Mouse (Mus musculus) layer of hippocampus, adult 2 months (tissue): ENCODE measurements around the gene Gnaz. TPM values are rescaled to one million over a fixed set of nuclear protein-coding genes. Genes with fewer than 3 reads are reported as not detected.
A peak's percentile ranks its signal among the peaks of the same experiment; 100 is the strongest.

ENCODE experiments used
- DNase-seq, 2 experiments: peaks; one replicate each; pipeline ENCODE4 v3.0.0; 2022; ENCODE audit warnings: low spot score in 2 of 2
- H3K27ac ChIP-seq: fragments of 200-600 bp; 2 replicates; pipeline ENCODE4 v1.8.1; 2022
- H3K4me3 ChIP-seq: fragments of 200-600 bp; 2 replicates; pipeline ENCODE4 v1.8.1; 2022; ENCODE audit warnings: mild to moderate bottlenecking
- CTCF ChIP-seq: fragments of 200-600 bp; conservative IDR thresholded peaks from 2 replicates; pipeline ENCODE4 v1.8.1; 2022; ENCODE audit warnings: antibody characterized with exemption, mild to moderate bottlenecking, moderate library complexity
- total RNA-seq, 2 experiments: library from RNA; stranded (reverse); gene quantifications; 2 replicates each; pipeline ENCODE4 v1.2.3; 2021

Gnaz gene
- total RNA-seq, 2 experiments from 2014 or later = 96.7 to 106 TPM

- DNase-seq = no peak
- no peak overlapping the region for H3K4me3 ChIP-seq
These were observed 33.3 kb upstream of the Gnaz start for GRCm38 (mm10) chr10:74933548-74934190.

GRCm38 (mm10) chr10:74934521-74934920 lies 32.5 kb upstream of the Gnaz start:
- no peak for TF ChIP-seq CTCF
- no peak overlapping the region for H3K27ac ChIP-seq
- H3K4me3 ChIP-seq = no peak overlapping the region
- DNase-seq = no peak

More at GRCm38 (mm10) chr10:74933548-74934190, 33.3 kb upstream of the Gnaz start:
- H3K27ac ChIP-seq = no peak overlapping the region
- TF ChIP-seq CTCF = peak; percentile 24

- H3K4me3 ChIP-seq = no peak overlapping the region
- peak; percentile 69 for TF ChIP-seq CTCF
- no peak overlapping the region for H3K27ac ChIP-seq
- DNase-seq = peak in 1 of 2 experiments; percentile 57
These were observed 32.0 kb upstream of the Gnaz start for GRCm38 (mm10) chr10:74935016-74935415.

GRCm38 (mm10) chr10:74937003-74937790 lies 29.8 kb upstream of the Gnaz start:
- Histone ChIP-seq H3K27ac (no peak overlapping the region), H3K4me3 (no peak overlapping the region)
- peak; percentile 86 for TF ChIP-seq CTCF
- DNase-seq = no peak

- no peak overlapping the region for H3K4me3 ChIP-seq
- H3K27ac ChIP-seq = no peak overlapping the region
- no peak for DNase-seq
- TF ChIP-seq CTCF = peak; percentile 52
These were observed 28.6 kb upstream of the Gnaz start for GRCm38 (mm10) chr10:74938410-74938809.

- no peak for DNase-seq
- Histone ChIP-seq H3K4me3 (no peak overlapping the region), H3K27ac (no peak overlapping the region)
- peak; percentile 62 for TF ChIP-seq CTCF
These were observed 27.7 kb upstream of the Gnaz start for GRCm38 (mm10) chr10:74939300-74939699.

GRCm38 (mm10) chr10:74940795-74941194 lies 26.2 kb upstream of the Gnaz start:
- Histone ChIP-seq H3K27ac (no peak overlapping the region), H3K4me3 (no peak overlapping the region)
- no peak for DNase-seq
- peak; percentile 16; the same call in 1 of the 2 replicates for TF ChIP-seq CTCF

- peak in 1 of 2 experiments; percentile 47 for DNase-seq
- Histone ChIP-seq H3K4me3 (no peak overlapping the region), H3K27ac (peak overlapping the region; percentile 54)
- no peak for TF ChIP-seq CTCF
These were observed 14.0 kb upstream of the Gnaz start for GRCm38 (mm10) chr10:74952830-74953443.

GRCm38 (mm10) chr10:74964380-74964779 lies 2.6 kb upstream of the Gnaz start:
- Histone ChIP-seq H3K4me3 (no peak overlapping the region), H3K27ac (no peak overlapping the region)
- no peak for TF ChIP-seq CTCF
- DNase-seq = no peak

- peak overlapping the region; percentile 76 for H3K4me3 ChIP-seq
- no peak for DNase-seq
- no peak for TF ChIP-seq CTCF
- peak overlapping the region; percentile 92 for H3K27ac ChIP-seq
These were observed 782 bp downstream of the Gnaz start for GRCm38 (mm10) chr10:74967651-74968267.

- Histone ChIP-seq H3K4me3 (no peak overlapping the region; the same call in 1 of the 2 replicates), H3K27ac (no peak overlapping the region)
- DNase-seq = no peak
- no peak for TF ChIP-seq CTCF
These were observed 2.3 kb downstream of the Gnaz start for GRCm38 (mm10) chr10:74969266-74969665.

GRCm38 (mm10) chr10:74973026-74973425 lies 6.0 kb downstream of the Gnaz start:
- Histone ChIP-seq H3K27ac (no peak overlapping the region), H3K4me3 (no peak overlapping the region)
- peak; percentile 56 for TF ChIP-seq CTCF
- no peak for DNase-seq

- DNase-seq = no peak
- Histone ChIP-seq H3K27ac (no peak overlapping the region), H3K4me3 (no peak overlapping the region)
- no peak for TF ChIP-seq CTCF
These were observed 8.6 kb downstream of the Gnaz start for GRCm38 (mm10) chr10:74975626-74976025.
